Mouse (Mus musculus) fibroblast of lung, adult 2 months (primary cell): ENCODE measurements around the gene Emsy.

Experiments
- DNase-seq: peaks from one replicate; pipeline ENCODE4 v3.0.0-alpha.2; 2011; ENCODE audit warnings: low read depth

The Emsy gene

GRCm38 (mm10) chr7:98656531-98657221 is at the start of gene Emsy:
TSS of gene Emsy (minus strand) at chr7:98656783.
- peak; percentile 99 for DNase-seq

GRCm38 (mm10) chr7:98704276-98704675 is 47.7 kb upstream of the Emsy start:
- no peak for DNase-seq

GRCm38 (mm10) chr7:98703365-98703881 is 46.8 kb upstream of the Emsy start:
- no peak for DNase-seq

- DNase-seq = peak; percentile 97
These were observed 46.0 kb upstream of the Emsy start, which contains the start of gene Thap12 for GRCm38 (mm10) chr7:98702283-98703240. TSS of gene Thap12 (plus strand) at chr7:98703103.

GRCm38 (mm10) chr7:98701771-98702170 is 45.2 kb upstream of the Emsy start:
- DNase-seq = no peak

- no peak for DNase-seq
These were observed 42.0 kb upstream of the Emsy start for GRCm38 (mm10) chr7:98698590-98698989.

GRCm38 (mm10) chr7:98698041-98698440 is 41.5 kb upstream of the Emsy start:
- DNase-seq = no peak

- DNase-seq = no peak
These were observed 40.9 kb upstream of the Emsy start for GRCm38 (mm10) chr7:98697496-98697895.

GRCm38 (mm10) chr7:98694046-98694445 is 37.5 kb upstream of the Emsy start:
- DNase-seq = no peak

GRCm38 (mm10) chr7:98692761-98693546 is 36.4 kb upstream of the Emsy start:
- DNase-seq = no peak

GRCm38 (mm10) chr7:98690831-98691230 is 34.2 kb upstream of the Emsy start:
- no peak for DNase-seq

GRCm38 (mm10) chr7:98690126-98690525 is 33.5 kb upstream of the Emsy start:
- no peak for DNase-seq

- peak; percentile 59 for DNase-seq
These were observed 29.3 kb upstream of the Emsy start for GRCm38 (mm10) chr7:98685895-98686294.

GRCm38 (mm10) chr7:98682821-98683220 is 26.2 kb upstream of the Emsy start:
- no peak for DNase-seq

- DNase-seq = no peak
These were observed 24.1 kb upstream of the Emsy start for GRCm38 (mm10) chr7:98680691-98681090.

- no peak for DNase-seq
These were observed 21.9 kb upstream of the Emsy start for GRCm38 (mm10) chr7:98678441-98678840.

- no peak for DNase-seq
These were observed 20.9 kb upstream of the Emsy start for GRCm38 (mm10) chr7:98677511-98677910.

GRCm38 (mm10) chr7:98674344-98674743 is 17.8 kb upstream of the Emsy start:
- no peak for DNase-seq

GRCm38 (mm10) chr7:98672241-98672955 is 15.8 kb upstream of the Emsy start:
- no peak for DNase-seq

GRCm38 (mm10) chr7:98671416-98671815 is 14.8 kb upstream of the Emsy start:
- DNase-seq = no peak

- no peak for DNase-seq
These were observed 14.2 kb upstream of the Emsy start for GRCm38 (mm10) chr7:98670831-98671230.
